Mouse (Mus musculus) liver, postnatal 0 days (tissue): Measurements from ENCODE around the gene Abca4.

Source experiments
- CTCF ChIP-seq: sonication (generic); IDR thresholded peaks from 2 replicates; pipeline ENCODE4 v1.5.1; 2016; ENCODE audit warnings: antibody characterized with exemption, low read depth
- EP300 ChIP-seq: IDR thresholded peaks from 2 replicates; pipeline ENCODE4 v1.6.1; 2016; ENCODE audit warnings: antibody characterized with exemption, low read depth, mild to moderate bottlenecking

- TF ChIP-seq CTCF (no peak), EP300 (no peak)
Observed at GRCm38 (mm10) chr3:122027776-122028175, 16.5 kb upstream of the Abca4 start.
